Mouse (Mus musculus): ENCODE results near the gene Tnfaip6.

DNA sequence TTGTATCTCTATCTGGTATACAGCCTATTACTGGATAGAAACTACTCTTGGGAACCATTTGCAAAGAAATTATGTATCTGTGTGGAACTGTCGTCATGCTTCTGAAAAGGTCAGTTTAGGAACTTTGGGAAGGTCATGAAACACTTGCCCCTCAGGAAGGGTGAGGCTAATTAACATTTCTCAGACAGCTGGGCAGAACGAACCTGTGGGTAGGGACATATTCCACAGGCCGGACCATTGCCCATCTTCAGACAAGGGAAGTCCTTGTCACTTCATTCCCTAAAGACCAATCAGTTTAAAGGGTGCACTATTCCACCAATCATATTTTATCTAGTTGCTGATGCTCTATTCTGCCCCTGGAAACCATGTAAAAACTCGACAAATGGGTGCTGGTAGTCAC lies 10.7 kb upstream of the Tnfaip6 start:
- TF ChIP-seq EP300 (IDR thresholded peaks at IDR 0.05; ENCODE audit: low read depth), result no peak
- no peak for TF ChIP-seq CTCF (IDR thresholded peaks at IDR 0.05; ENCODE audit: low read depth)
